Comparison of ENCODE assay signal across 20 mouse cellular contexts in genomic region chr14:88976007-88976406, GRCm38 (mm10).
DNase-seq lines count a peak whose midpoint lies in the region; ATAC-seq and TF ChIP-seq lines count a peak whose summit lies in the region.
"Had no signal": no experiment of that assay in that cellular context is flagged by ENCODE, and none has a peak within 500 bp of the region (broad histone marks: within the 10 kb centered on the region; RNA-seq: fewer than 3 reads in every experiment).

No protein-coding gene starts in this region.

- H3K4me1 ChIP-seq in stomach, postnatal 0 days (replicated peaks; ENCODE audit: control insufficient read depth, insufficient read depth) = no peaks in the 10 kb centered on the region
- H3K4me1 ChIP-seq: midbrain, embryonic 15.5 days; stomach, embryonic 15.5 days had no signal

- TF ChIP-seq EP300 in stomach, postnatal 0 days (optimal IDR thresholded peaks at IDR 0.05) = no peak

- H3K4me2 ChIP-seq in stomach, postnatal 0 days (replicated peaks; ENCODE audit: low read depth) = no peak overlapping the region
- H3K4me2 ChIP-seq: hindbrain, embryonic 14.5 days; lung, embryonic 14.5 days; midbrain, embryonic 15.5 days; stomach, embryonic 15.5 days had no signal

- TF ChIP-seq CTCF in brain, embryonic 14.5 days (IDR thresholded peaks at IDR 0.05; ENCODE audit: borderline replicate concordance, extremely low read depth, insufficient read depth, insufficient read length) = no peak
- no peak for TF ChIP-seq CTCF in stomach, postnatal 0 days (IDR thresholded peaks at IDR 0.05; ENCODE audit: low read depth)

- no peaks in the 10 kb centered on the region for H3K27me3 ChIP-seq in stomach, postnatal 0 days (ENCODE audit: control insufficient read depth, insufficient read depth, low read length)
- H3K27me3 ChIP-seq: midbrain, embryonic 15.5 days; stomach, embryonic 15.5 days had no signal

- H3K36me3 ChIP-seq in stomach, postnatal 0 days (ENCODE audit: control insufficient read depth, insufficient read depth, low read length) = no peaks in the 10 kb centered on the region
- H3K36me3 ChIP-seq: midbrain, embryonic 15.5 days; stomach, embryonic 15.5 days had no signal

- no peak for ATAC-seq in stomach, postnatal 0 days (ENCODE audit: low FRiP score, low TSS enrichment)
- ATAC-seq: forebrain, embryonic 16.5 days; midbrain, embryonic 15.5 days had no signal

- no peak for TF ChIP-seq POLR2A in brain, embryonic 14.5 days (IDR thresholded peaks at IDR 0.05; ENCODE audit: borderline replicate concordance, extremely low read depth, insufficient read depth, insufficient read length, poor library complexity, severe bottlenecking)

- no peak overlapping the region for H3K9ac ChIP-seq in stomach, postnatal 0 days (ENCODE audit: low read length)
- H3K9ac ChIP-seq: hindbrain, embryonic 14.5 days; lung, embryonic 14.5 days; midbrain, embryonic 15.5 days; stomach, embryonic 15.5 days had no signal

- DNase-seq in frontal cortex, adult 2 months (ENCODE audit: extremely low spot score in 1 of 2, low spot score in 1 of 2) = peak; percentile 11 to 23
- no peak for DNase-seq in frontal cortex, postnatal 25 days (ENCODE audit: low spot score in 2 of 2)
- peak; percentile 8 for DNase-seq in brain, embryonic 14.5 days (ENCODE audit: low read depth)
- DNase-seq in layer of hippocampus, adult 18-20 months (ENCODE audit: low spot score in 2 of 2) = peak; percentile 32 to 63
- peak; percentile 2 to 35 for DNase-seq in left cerebral cortex, postnatal 14 days (ENCODE audit: low spot score in 2 of 2)
- DNase-seq in stomach, postnatal 0 days (ENCODE audit: low spot score) = no peak
- no peak for DNase-seq in adrenal gland, postnatal 10 days
- DNase-seq: cerebellum, adult 18-20 months; gastrocnemius, postnatal 10 days; heart, adult 18-20 months; heart, postnatal 36 days; kidney, postnatal 36 days; lung, embryonic 14.5 days; lung, postnatal 36 days had no signal

- intact Hi-C loops in left cerebral cortex, postnatal 14 days (cut with DNase I) = no loop called here

- H3K27ac ChIP-seq in stomach, postnatal 0 days (replicated peaks) = no peak overlapping the region
- H3K27ac ChIP-seq: hindbrain, embryonic 14.5 days; midbrain, embryonic 15.5 days; stomach, embryonic 15.5 days had no signal

- WGBS in stomach, postnatal 0 days = 70% methylated on average over 1 of the region's 1 CpGs

- H3K4me3 ChIP-seq in stomach, postnatal 0 days (ENCODE audit: low read depth, low read length) = no peak overlapping the region
- H3K4me3 ChIP-seq: erythroblast, embryonic 14.5 days; midbrain, embryonic 15.5 days; myocyte; stomach, embryonic 15.5 days had no signal

- no peaks in the 10 kb centered on the region for H3K9me3 ChIP-seq in stomach, postnatal 0 days (ENCODE audit: control insufficient read depth, low read length)
- H3K9me3 ChIP-seq: midbrain, embryonic 15.5 days; stomach, embryonic 15.5 days had no signal

Comparison
In these comparisons a context has a peak if more than half of its experiments do, and no peak if none do; other contexts are left out.
1. DNase-seq: peak in frontal cortex, adult 2 months (2 of 2), brain, embryonic 14.5 days (single experiment), layer of hippocampus, adult 18-20 months (2 of 2) and left cerebral cortex, postnatal 14 days (2 of 2); none in frontal cortex, postnatal 25 days (0 of 2), stomach, postnatal 0 days (single experiment) and adrenal gland, postnatal 10 days (single experiment).